ENCODE assay signal across 11 mouse cellular contexts in genomic region chr16:18396791-18397621, GRCm38 (mm10). TPM values are rescaled to one million over a fixed set of nuclear protein-coding genes. Genes with fewer than 3 reads are reported as not detected.
A peak's percentile ranks its signal among the peaks of the same experiment; 100 is the strongest.
DNase-seq lines count a peak whose midpoint lies in the region; ATAC-seq and TF ChIP-seq lines count a peak whose summit lies in the region.
"Had no signal": no experiment of that assay in that cellular context is flagged by ENCODE, and none has a peak within 500 bp of the region (broad histone marks: within the 10 kb centered on the region; RNA-seq: fewer than 3 reads in every experiment).

No protein-coding gene starts in this region.

- TF ChIP-seq CTCF in cerebellum, adult 2 months (IDR thresholded peaks at IDR 0.05; ENCODE audit: borderline replicate concordance, insufficient read depth, low read depth, low read length), result no peak
- no peak for TF ChIP-seq CTCF in heart, adult 2 months (IDR thresholded peaks at IDR 0.05)
- TF ChIP-seq CTCF in liver, postnatal 0 days (IDR thresholded peaks at IDR 0.05; ENCODE audit: low read depth), result no peak

- TF ChIP-seq POLR2A in cerebellum, adult 2 months (IDR thresholded peaks at IDR 0.05; ENCODE audit: borderline replicate concordance, insufficient read depth, low read length), result no peak
- no peak for TF ChIP-seq POLR2A in heart, adult 2 months (IDR thresholded peaks at IDR 0.05; ENCODE audit: insufficient read depth, low read depth, low read length)

- no peaks in the 10 kb centered on the region for H3K79me2 ChIP-seq in heart, adult 2 months (replicated peaks; ENCODE audit: control insufficient read depth, insufficient read depth, low read length)

- TF ChIP-seq EP300 in heart, adult 2 months (IDR thresholded peaks at IDR 0.05; ENCODE audit: insufficient read depth, low read depth, low read length), result no peak
- no peak for TF ChIP-seq EP300 in liver, postnatal 0 days (IDR thresholded peaks at IDR 0.05; ENCODE audit: low read depth)

- H3K9ac ChIP-seq in heart, embryonic 13.5 days, result no peak overlapping the region
- H3K9ac ChIP-seq in heart, adult 2 months (ENCODE audit: low read depth, low read length), result no peak overlapping the region
- no peak overlapping the region for H3K9ac ChIP-seq in limb, embryonic 15.5 days
- no peak overlapping the region for H3K9ac ChIP-seq in hindbrain, embryonic 15.5 days
- no peak overlapping the region for H3K9ac ChIP-seq in liver, postnatal 0 days (replicated peaks)
- H3K9ac ChIP-seq: liver, embryonic 13.5 days had no signal

- peaks cover 47% of the 10 kb centered on the region for H3K36me3 ChIP-seq in heart, embryonic 13.5 days
- H3K36me3 ChIP-seq in heart, adult 2 months (ENCODE audit: control insufficient read depth, insufficient read depth, low read length), result no peaks in the 10 kb centered on the region
- H3K36me3 ChIP-seq in limb, embryonic 15.5 days, result peaks cover 45% of the 10 kb centered on the region
- H3K36me3 ChIP-seq in limb, embryonic 10.5 days, result peaks cover 60% of the 10 kb centered on the region
- peaks cover 36% of the 10 kb centered on the region for H3K36me3 ChIP-seq in hindbrain, embryonic 15.5 days
- peaks cover 17% of the 10 kb centered on the region for H3K36me3 ChIP-seq in liver, postnatal 0 days (replicated peaks; ENCODE audit: insufficient read depth, low read length)

- DNase-seq in cerebellum, adult 2 months, result no peak
- DNase-seq in cerebellum, postnatal 14 days, result no peak
- no peak for DNase-seq in heart, adult 2 months
- no peak for DNase-seq in limb, embryonic 10.5 days (ENCODE audit: low spot score)
- DNase-seq in liver, postnatal 0 days, result no peak
- DNase-seq: liver, embryonic 13.5 days; right cerebral cortex, postnatal 14 days had no signal

- no peaks in the 10 kb centered on the region for H3K27me3 ChIP-seq in cerebellum, adult 2 months (ENCODE audit: control insufficient read depth, insufficient read depth, low read length)
- no peaks in the 10 kb centered on the region for H3K27me3 ChIP-seq in heart, embryonic 13.5 days (replicated peaks)
- H3K27me3 ChIP-seq in heart, adult 2 months (ENCODE audit: control insufficient read depth, insufficient read depth, low read length), result no peaks in the 10 kb centered on the region
- H3K27me3 ChIP-seq in limb, embryonic 15.5 days, result no peaks in the 10 kb centered on the region
- H3K27me3 ChIP-seq in limb, embryonic 10.5 days (ENCODE audit: low read depth, poor library complexity, severe bottlenecking), result no peaks in the 10 kb centered on the region
- H3K27me3 ChIP-seq in hindbrain, embryonic 15.5 days, result no peaks in the 10 kb centered on the region
- no peaks in the 10 kb centered on the region for H3K27me3 ChIP-seq in liver, postnatal 0 days (ENCODE audit: insufficient read depth, low read length)
- H3K27me3 ChIP-seq: liver, embryonic 13.5 days had no signal

- peaks cover 35% of the 10 kb centered on the region for H3K4me1 ChIP-seq in cerebellum, adult 2 months (ENCODE audit: control insufficient read depth, insufficient read depth, low read length)
- peaks cover 70% of the 10 kb centered on the region for H3K4me1 ChIP-seq in heart, embryonic 13.5 days
- peaks cover 13% of the 10 kb centered on the region for H3K4me1 ChIP-seq in heart, adult 2 months (ENCODE audit: control insufficient read depth, insufficient read depth, low read length)
- peaks cover 50% of the 10 kb centered on the region for H3K4me1 ChIP-seq in limb, embryonic 15.5 days
- H3K4me1 ChIP-seq in limb, embryonic 10.5 days, result peaks cover 52% of the 10 kb centered on the region
- H3K4me1 ChIP-seq in hindbrain, embryonic 15.5 days (replicated peaks), result peaks cover 81% of the 10 kb centered on the region
- peaks cover 22% of the 10 kb centered on the region for H3K4me1 ChIP-seq in liver, postnatal 0 days (ENCODE audit: insufficient read depth)

- peak overlapping the region; percentile 57 for H3K27ac ChIP-seq in cerebellum, adult 2 months (ENCODE audit: insufficient read depth, low read length)
- H3K27ac ChIP-seq in heart, embryonic 13.5 days (replicated peaks), result peak overlapping the region; percentile 98
- no peak overlapping the region for H3K27ac ChIP-seq in heart, adult 2 months
- 0 out of 2 replicates have a peak overlapping the region, but pooled peaks have one; percentile 57 for H3K27ac ChIP-seq in limb, embryonic 15.5 days
- no peak overlapping the region for H3K27ac ChIP-seq in limb, embryonic 10.5 days
- peak overlapping the region; percentile 78 for H3K27ac ChIP-seq in hindbrain, embryonic 15.5 days (replicated peaks)
- H3K27ac ChIP-seq in liver, postnatal 0 days (ENCODE audit: low read depth), result no peak overlapping the region
- H3K27ac ChIP-seq: liver, embryonic 13.5 days had no signal

- no peak overlapping the region for H3K4me3 ChIP-seq in cerebellum, adult 2 months (replicated peaks; ENCODE audit: insufficient read depth, low read depth, low read length)
- H3K4me3 ChIP-seq in heart, embryonic 13.5 days, result no peak overlapping the region
- H3K4me3 ChIP-seq in heart, adult 2 months, result no peak overlapping the region
- H3K4me3 ChIP-seq in limb, embryonic 15.5 days, result no peak overlapping the region
- no peak overlapping the region for H3K4me3 ChIP-seq in limb, embryonic 10.5 days
- H3K4me3 ChIP-seq in hindbrain, embryonic 15.5 days, result no peak overlapping the region
- no peak overlapping the region for H3K4me3 ChIP-seq in liver, postnatal 0 days (ENCODE audit: low read depth, low read length)
- H3K4me3 ChIP-seq: erythroblast, embryonic 14.5 days; liver, embryonic 13.5 days had no signal

- 87% methylated on average over 27 of the region's 27 CpGs for WGBS in cerebellum, adult 2 months
- 90% methylated on average over 27 of the region's 27 CpGs for WGBS in heart, embryonic 13.5 days
- 94% methylated on average over 27 of the region's 27 CpGs for WGBS in heart, adult 2 months
- 95% methylated on average over 27 of the region's 27 CpGs for WGBS in limb, embryonic 15.5 days
- 95% methylated on average over 27 of the region's 27 CpGs for WGBS in limb, embryonic 10.5 days
- WGBS in hindbrain, embryonic 15.5 days, result 96% methylated on average over 27 of the region's 27 CpGs
- 91% methylated on average over 27 of the region's 27 CpGs for WGBS in liver, postnatal 0 days (ENCODE audit: insufficient replicate concordance)

- no peak overlapping the region for H3K4me2 ChIP-seq in heart, embryonic 13.5 days
- H3K4me2 ChIP-seq in limb, embryonic 15.5 days, result no peak overlapping the region
- H3K4me2 ChIP-seq in hindbrain, embryonic 15.5 days, result no peak overlapping the region
- H3K4me2 ChIP-seq in liver, postnatal 0 days (ENCODE audit: low read depth, low read length), result no peak overlapping the region
- H3K4me2 ChIP-seq: liver, embryonic 13.5 days had no signal

- intact Hi-C loops in heart, adult 2 months (cut with DNase I), result no loop called here

- no peak for ATAC-seq in heart, embryonic 13.5 days (ENCODE audit: extremely low read depth, insufficient number of reproducible peaks, low FRiP score, low TSS enrichment)
- no peak for ATAC-seq in limb, embryonic 15.5 days (ENCODE audit: insufficient number of reproducible peaks, low FRiP score, low TSS enrichment, low read depth)
- ATAC-seq in hindbrain, embryonic 15.5 days (ENCODE audit: low FRiP score, low read depth), result no peak
- ATAC-seq in liver, postnatal 0 days, result no peak

- no peaks in the 10 kb centered on the region for H3K9me3 ChIP-seq in heart, embryonic 13.5 days
- no peaks in the 10 kb centered on the region for H3K9me3 ChIP-seq in limb, embryonic 15.5 days
- H3K9me3 ChIP-seq in limb, embryonic 10.5 days (replicated peaks), result no peaks in the 10 kb centered on the region
- H3K9me3 ChIP-seq in hindbrain, embryonic 15.5 days, result no peaks in the 10 kb centered on the region
- H3K9me3 ChIP-seq in liver, postnatal 0 days (ENCODE audit: low read length), result no peaks in the 10 kb centered on the region
- H3K9me3 ChIP-seq: liver, embryonic 13.5 days had no signal

RNA-seq across cellular contexts. Expression of gene Txnrd2, which starts 29.2 kb away (rescaled TPM):
- 20.6 and 23.1 TPM in 2 replicates for polyA plus RNA-seq in cerebellum, adult 2 months (2012; rRNA removed)
- 34.5 and 37.4 TPM in 2 replicates for polyA plus RNA-seq in heart, embryonic 13.5 days (2015; fragmentation: Nextera tagmentation; extraction: Ambion mirVana)
- total RNA-seq in heart, adult 2 months (2021), result 10 to 100 TPM; 37.6 to 39.7 TPM
- polyA plus RNA-seq in heart, adult 2 months (2012; rRNA removed), result 35.1 and 36.1 TPM in 2 replicates
- 16.5 and 16.8 TPM in 2 replicates for polyA plus RNA-seq in limb, embryonic 15.5 days (2015; fragmentation: Nextera tagmentation; extraction: Ambion mirVana)
- polyA plus RNA-seq in limb, embryonic 10.5 days (2016; fragmentation: Nextera tagmentation; extraction: Ambion mirVana), result 29.6 and 32.2 TPM in 2 replicates
- polyA plus RNA-seq in hindbrain, embryonic 15.5 days (2015; fragmentation: Nextera tagmentation; extraction: Ambion mirVana), result 31.0 and 31.7 TPM in 2 replicates
- polyA plus RNA-seq in liver, postnatal 0 days (2015; fragmentation: Nextera tagmentation; extraction: Ambion mirVana), result 51.2 and 53.3 TPM in 2 replicates

RNA-seq across cellular contexts. Expression of gene Comt, which starts 29.6 kb away (rescaled TPM):
- 145 and 146 TPM in 2 replicates for polyA plus RNA-seq in cerebellum, adult 2 months (2012; rRNA removed)
- polyA plus RNA-seq in heart, embryonic 13.5 days (2015; fragmentation: Nextera tagmentation; extraction: Ambion mirVana), result 101 and 108 TPM in 2 replicates
- 100 to 1,000 TPM; 139 to 150 TPM for total RNA-seq in heart, adult 2 months (2021)
- 208 and 236 TPM in 2 replicates for polyA plus RNA-seq in heart, adult 2 months (2012; rRNA removed)
- 119 and 127 TPM in 2 replicates for polyA plus RNA-seq in limb, embryonic 15.5 days (2015; fragmentation: Nextera tagmentation; extraction: Ambion mirVana)
- polyA plus RNA-seq in limb, embryonic 10.5 days (2016; fragmentation: Nextera tagmentation; extraction: Ambion mirVana), result 54.7 and 61.1 TPM in 2 replicates
- polyA plus RNA-seq in hindbrain, embryonic 15.5 days (2015; fragmentation: Nextera tagmentation; extraction: Ambion mirVana), result 106 and 113 TPM in 2 replicates
- 100 and 125 TPM in 2 replicates for polyA plus RNA-seq in liver, postnatal 0 days (2015; fragmentation: Nextera tagmentation; extraction: Ambion mirVana)

RNA-seq across cellular contexts. Expression of gene Arvcf, which starts 49.0 kb away (rescaled TPM):
- 34.7 and 38.7 TPM in 2 replicates for polyA plus RNA-seq in cerebellum, adult 2 months (2012; rRNA removed)
- 31.8 and 32.0 TPM in 2 replicates for polyA plus RNA-seq in heart, embryonic 13.5 days (2015; fragmentation: Nextera tagmentation; extraction: Ambion mirVana)
- 10 to 100 TPM; 14.4 to 16.4 TPM for total RNA-seq in heart, adult 2 months (2021)
- polyA plus RNA-seq in heart, adult 2 months (2012; rRNA removed), result 13.9 and 17.0 TPM in 2 replicates
- 25.3 and 25.8 TPM in 2 replicates for polyA plus RNA-seq in limb, embryonic 15.5 days (2015; fragmentation: Nextera tagmentation; extraction: Ambion mirVana)
- polyA plus RNA-seq in limb, embryonic 10.5 days (2016; fragmentation: Nextera tagmentation; extraction: Ambion mirVana), result 44.8 and 56.1 TPM in 2 replicates
- 78.7 and 81.3 TPM in 2 replicates for polyA plus RNA-seq in hindbrain, embryonic 15.5 days (2015; fragmentation: Nextera tagmentation; extraction: Ambion mirVana)
- polyA plus RNA-seq in liver, postnatal 0 days (2015; fragmentation: Nextera tagmentation; extraction: Ambion mirVana), result 7.0 and 9.7 TPM in 2 replicates

RNA-seq across cellular contexts. Expression of gene Tango2, which starts 49.1 kb away (rescaled TPM):
- polyA plus RNA-seq in cerebellum, adult 2 months (2012; rRNA removed), result 202 and 210 TPM in 2 replicates
- 47.9 and 54.3 TPM in 2 replicates for polyA plus RNA-seq in heart, embryonic 13.5 days (2015; fragmentation: Nextera tagmentation; extraction: Ambion mirVana)
- total RNA-seq in heart, adult 2 months (2021), result 100 to 1,000 TPM; 173 to 181 TPM
- polyA plus RNA-seq in heart, adult 2 months (2012; rRNA removed), result 283 and 382 TPM in 2 replicates
- 29.6 and 33.3 TPM in 2 replicates for polyA plus RNA-seq in limb, embryonic 15.5 days (2015; fragmentation: Nextera tagmentation; extraction: Ambion mirVana)
- 20.2 and 23.7 TPM in 2 replicates for polyA plus RNA-seq in limb, embryonic 10.5 days (2016; fragmentation: Nextera tagmentation; extraction: Ambion mirVana)
- 92.5 and 94.0 TPM in 2 replicates for polyA plus RNA-seq in hindbrain, embryonic 15.5 days (2015; fragmentation: Nextera tagmentation; extraction: Ambion mirVana)
- 54.1 and 61.1 TPM in 2 replicates for polyA plus RNA-seq in liver, postnatal 0 days (2015; fragmentation: Nextera tagmentation; extraction: Ambion mirVana)

Comparison
In these comparisons a context has a peak if more than half of its experiments do, and no peak if none do; other contexts are left out.
1. H3K27ac ChIP-seq: peak in cerebellum, adult 2 months (single experiment), heart, embryonic 13.5 days (single experiment), limb, embryonic 15.5 days (single experiment) and hindbrain, embryonic 15.5 days (single experiment); none in heart, adult 2 months (single experiment), limb, embryonic 10.5 days (single experiment) and liver, postnatal 0 days (single experiment).